Mouse (Mus musculus) C2C12 (cell line): ENCODE data around the gene Dtd1. TPM values are rescaled to one million over a fixed set of nuclear protein-coding genes. Genes with fewer than 3 reads are reported as not detected.

ENCODE experiments used
- H3K27me3 ChIP-seq: one replicate; pipeline ENCODE4 v1.6.1; 2011; ENCODE audit not compliant: control insufficient read depth, insufficient read depth, insufficient read length
- H3K36me3 ChIP-seq: one replicate; pipeline ENCODE4 v1.6.1; 2011; ENCODE audit not compliant: control insufficient read depth, insufficient read depth
- H3K4me3 ChIP-seq: one replicate; pipeline ENCODE4 v1.5.1; 2011; ENCODE audit warnings: mild to moderate bottlenecking, control low read depth; ENCODE audit not compliant: poor library complexity, insufficient read depth, severe bottlenecking
- H3K79me2 ChIP-seq: one replicate; pipeline ENCODE4 v1.6.1; 2011; ENCODE audit not compliant: control insufficient read depth, insufficient read depth
- H3K79me3 ChIP-seq: one replicate; pipeline ENCODE4 v1.6.1; 2011; ENCODE audit warnings: low read depth, control low read depth
- H3ac ChIP-seq: one replicate; pipeline ENCODE3; 2011; ENCODE audit warnings: low read depth; ENCODE audit not compliant: control insufficient read depth, insufficient read length
- CEBPB ChIP-seq: IDR thresholded peaks from one replicate; pipeline ENCODE4 v1.6.1; 2011; ENCODE audit warnings: low read depth, mild to moderate bottlenecking, control low read depth, moderate library complexity
- CTCF ChIP-seq: IDR thresholded peaks from one replicate; pipeline ENCODE4 v1.5.1; 2011; ENCODE audit not compliant: control insufficient read depth, insufficient read depth, insufficient read length
- FOSL1 ChIP-seq: IDR thresholded peaks from one replicate; pipeline ENCODE4 v1.8.0; 2011; ENCODE audit warnings: mild to moderate bottlenecking, low read length; ENCODE audit not compliant: poor library complexity, insufficient read depth, severe bottlenecking
- MAX ChIP-seq: IDR thresholded peaks from one replicate; pipeline ENCODE4 v1.6.1; 2011; ENCODE audit warnings: mild to moderate bottlenecking, control low read depth
- MYOD1 ChIP-seq: IDR thresholded peaks from one replicate; pipeline ENCODE4 v1.6.1; 2011; ENCODE audit warnings: low read depth; ENCODE audit not compliant: control insufficient read depth, insufficient read length
- MYOG ChIP-seq: IDR thresholded peaks from one replicate; pipeline ENCODE4 v1.6.1; 2011; ENCODE audit not compliant: control insufficient read depth, insufficient read length; ENCODE audit errors: extremely low read depth
- USF1 ChIP-seq: IDR thresholded peaks from one replicate; pipeline ENCODE4 v1.6.1; 2011; ENCODE audit warnings: low read depth, mild to moderate bottlenecking, control low read depth, moderate library complexity
- polyA plus RNA-seq: library from polyadenylated mRNA; unstranded; fragments of >200 nt; fragmentation: generic; extraction: Trizol; gene quantifications from one replicate; pipeline ENCODE4 v1.2.1, GENCODE M21; 2012; ENCODE audit warnings: missing spikeins

Gene Dtd1
- polyA plus RNA-seq, 1 experiment, result 7.1 TPM

DNA sequence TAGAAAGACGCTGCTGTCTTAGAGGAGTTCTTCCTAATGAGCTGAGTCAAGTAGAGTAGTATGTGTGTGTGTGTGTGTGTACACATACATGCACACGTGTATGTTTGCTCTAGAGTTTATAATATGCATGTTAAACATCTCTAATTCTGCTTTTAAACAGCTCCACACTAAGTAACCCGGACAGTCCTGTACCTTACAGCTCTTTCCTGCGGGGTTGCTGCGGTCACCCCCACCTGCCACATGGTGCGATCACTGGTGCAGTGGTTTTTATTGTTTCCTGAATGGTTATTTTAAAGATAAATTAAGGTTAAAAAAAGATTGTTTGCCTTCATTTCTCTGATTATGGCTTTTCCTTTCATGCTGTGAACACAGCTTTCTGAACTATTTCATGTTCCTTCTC lies 153.9 kb downstream of the Dtd1 start:
- Histone ChIP-seq H3K4me3 (no peak overlapping the region), H3ac (no peak overlapping the region)

DNA sequence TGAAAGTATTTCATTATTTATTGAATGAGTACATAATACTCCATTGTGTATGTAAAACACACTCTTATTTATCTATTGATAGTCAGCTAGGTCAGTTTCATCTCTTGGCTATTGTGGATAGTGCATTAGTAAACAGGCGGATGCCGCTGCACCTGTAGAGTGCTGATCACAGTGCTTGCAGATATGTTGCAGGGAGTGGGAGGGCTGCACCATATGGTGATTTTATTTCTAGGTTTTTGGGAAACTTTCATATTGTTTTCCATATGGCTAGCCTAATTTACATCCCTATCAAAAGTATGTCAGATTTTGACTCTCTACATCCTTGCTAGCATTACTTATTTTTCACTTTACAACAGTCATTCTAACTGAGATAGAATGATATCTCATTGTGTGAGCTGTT lies 155.3 kb downstream of the Dtd1 start:
- no peak overlapping the region for H3ac ChIP-seq
- no peaks in the 10 kb centered on the region for H3K79me2 ChIP-seq
- no peaks in the 10 kb centered on the region for H3K79me3 ChIP-seq
- no peaks in the 10 kb centered on the region for H3K36me3 ChIP-seq
- no peaks in the 10 kb centered on the region for H3K27me3 ChIP-seq
- TF ChIP-seq CEBPB (no peak), MYOG (no peak), MAX (no peak), FOSL1 (no peak), MYOD1 (no peak), USF1 (no peak), CTCF (no peak)
- H3K4me3 ChIP-seq, result no peak overlapping the region

More for the DNA sequence above, 153.9 kb downstream of the Dtd1 start:
- Histone ChIP-seq H3K27me3 (no peaks in the 10 kb centered on the region), H3K79me3 (no peaks in the 10 kb centered on the region), H3K79me2 (no peaks in the 10 kb centered on the region), H3K36me3 (no peaks in the 10 kb centered on the region)
- TF ChIP-seq USF1 (no peak), FOSL1 (no peak), MAX (no peak)

DNA sequence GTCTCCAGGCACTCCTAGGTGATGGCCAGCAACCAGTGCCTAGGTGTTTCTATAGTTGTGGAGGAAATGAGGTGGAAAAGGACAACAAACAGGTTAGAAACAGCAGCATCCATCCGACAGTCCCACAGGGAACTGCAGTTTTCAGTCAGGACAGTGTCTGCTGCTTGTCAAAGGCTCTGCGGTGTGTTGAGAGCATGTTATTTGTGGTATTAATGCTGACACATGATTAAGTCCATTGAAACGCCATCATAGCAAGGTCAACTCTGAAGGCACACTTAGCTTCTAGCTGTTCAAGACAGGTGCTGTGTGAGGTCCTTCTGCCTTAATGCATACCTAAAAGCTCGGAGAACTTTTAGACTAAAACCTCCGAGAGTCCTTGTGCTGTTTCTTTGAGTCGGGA lies 161.0 kb downstream of the Dtd1 start:
- TF ChIP-seq USF1 (no peak), CEBPB (no peak), CTCF (no peak), MYOD1 (no peak), MYOG (no peak), FOSL1 (no peak), MAX (no peak)
- Histone ChIP-seq H3K36me3 (no peaks in the 10 kb centered on the region), H3ac (no peak overlapping the region), H3K79me2 (no peaks in the 10 kb centered on the region), H3K27me3 (no peaks in the 10 kb centered on the region), H3K79me3 (no peaks in the 10 kb centered on the region), H3K4me3 (no peak overlapping the region)

DNA sequence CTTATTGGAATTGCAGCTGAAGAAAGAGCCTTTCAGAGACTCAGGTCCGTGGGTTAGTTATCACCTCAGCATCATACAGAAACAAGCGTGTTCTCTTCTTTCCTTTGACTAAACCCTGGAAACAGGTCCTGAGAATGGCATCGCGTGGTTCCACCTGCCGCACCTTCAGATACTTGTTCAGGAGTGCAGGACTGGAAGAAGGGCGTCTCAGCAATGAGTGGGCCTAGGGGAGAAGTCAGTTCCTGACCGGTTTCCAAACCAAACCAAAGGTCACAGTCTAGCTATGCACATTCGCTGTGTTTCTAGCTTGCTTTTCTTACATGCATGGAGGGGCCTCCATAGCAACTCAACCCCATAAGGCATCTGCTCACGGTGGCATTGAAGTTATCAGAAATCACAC lies 164.0 kb downstream of the Dtd1 start:
- Histone ChIP-seq H3K79me2 (no peaks in the 10 kb centered on the region), H3K36me3 (no peaks in the 10 kb centered on the region), H3ac (no peak overlapping the region), H3K27me3 (no peaks in the 10 kb centered on the region), H3K79me3 (no peaks in the 10 kb centered on the region), H3K4me3 (no peak overlapping the region)
- no peak for TF ChIP-seq USF1
- TF ChIP-seq MYOD1, result no peak
- no peak for TF ChIP-seq CTCF
- TF ChIP-seq FOSL1, result no peak

DNA sequence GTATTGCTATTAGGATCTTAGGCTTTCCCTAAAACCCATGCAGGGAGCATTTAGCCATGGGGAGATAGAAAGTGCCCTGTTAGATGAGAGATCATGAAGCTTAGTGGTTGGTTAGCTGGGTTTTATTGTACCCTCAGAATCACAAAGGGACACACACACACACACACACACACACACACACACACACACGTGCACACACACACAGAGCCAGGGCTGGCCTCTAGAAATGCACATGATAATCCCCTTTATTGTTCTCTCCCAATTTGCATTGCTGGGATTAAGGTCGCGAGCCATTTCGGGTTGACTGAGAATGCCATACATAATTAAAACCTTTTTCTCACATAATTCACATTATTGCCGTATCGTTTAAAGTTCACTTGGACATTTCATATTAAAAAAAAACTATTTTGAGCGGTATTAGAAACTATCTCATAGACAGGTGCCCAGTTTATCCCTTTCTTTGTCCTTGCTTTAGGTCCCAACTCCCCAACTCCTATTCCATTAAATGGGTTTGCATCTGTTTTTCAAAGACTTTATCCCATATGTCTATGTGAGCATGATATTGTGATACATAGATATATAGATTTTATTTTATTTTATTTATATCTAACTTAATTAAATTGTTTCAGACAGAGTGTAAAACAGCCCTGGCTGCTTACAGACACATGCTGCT lies 164.6 kb downstream of the Dtd1 start:
- TF ChIP-seq CTCF (no peak), MYOG (no peak), FOSL1 (no peak), MYOD1 (no peak), USF1 (no peak), MAX (no peak), CEBPB (no peak)
- Histone ChIP-seq H3K79me2 (no peaks in the 10 kb centered on the region), H3K36me3 (no peaks in the 10 kb centered on the region), H3ac (no peak overlapping the region), H3K4me3 (no peak overlapping the region), H3K79me3 (no peaks in the 10 kb centered on the region), H3K27me3 (no peaks in the 10 kb centered on the region)

DNA sequence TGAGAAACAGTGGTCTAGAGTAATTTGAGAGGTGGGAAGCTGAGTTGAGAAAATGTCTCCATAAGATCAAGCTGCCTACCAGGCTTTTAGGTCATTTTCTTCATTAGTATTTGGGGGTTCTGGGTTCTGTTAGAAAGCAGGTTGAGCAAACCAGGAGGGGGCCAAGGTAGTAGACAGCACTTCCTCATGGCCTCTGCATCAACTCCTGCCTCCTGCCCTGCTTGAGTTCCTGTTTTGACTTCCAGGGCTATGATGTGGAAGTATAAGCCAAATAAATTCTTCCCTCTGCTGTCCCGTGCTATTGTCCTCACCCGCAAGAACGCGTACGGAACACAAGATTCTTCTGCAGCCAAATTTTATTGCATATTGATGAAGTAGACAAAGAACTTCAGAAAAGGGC lies 165.5 kb downstream of the Dtd1 start:
- no peak for TF ChIP-seq MAX
- no peak for TF ChIP-seq USF1
- TF ChIP-seq CEBPB, result no peak
- no peak for TF ChIP-seq FOSL1
- Histone ChIP-seq H3K79me3 (no peaks in the 10 kb centered on the region), H3K36me3 (no peaks in the 10 kb centered on the region), H3K27me3 (no peaks in the 10 kb centered on the region), H3K79me2 (no peaks in the 10 kb centered on the region), H3K4me3 (no peak overlapping the region), H3ac (no peak overlapping the region)
